Mouse (Mus musculus) ES-CJ7 (cell line): Measurements from ENCODE around the gene Rpl13a.
"Not testable (repeated sequence)": the region's sequence is repeated elsewhere in the genome, so short reads cannot be mapped to it uniquely, and the experiment has no call there.

Source experiments
- DNase-seq: peaks from one replicate; pipeline ENCODE4 v3.0.0; 2011; ENCODE audit warnings: low read depth, low spot score

The Rpl13a gene

DNA sequence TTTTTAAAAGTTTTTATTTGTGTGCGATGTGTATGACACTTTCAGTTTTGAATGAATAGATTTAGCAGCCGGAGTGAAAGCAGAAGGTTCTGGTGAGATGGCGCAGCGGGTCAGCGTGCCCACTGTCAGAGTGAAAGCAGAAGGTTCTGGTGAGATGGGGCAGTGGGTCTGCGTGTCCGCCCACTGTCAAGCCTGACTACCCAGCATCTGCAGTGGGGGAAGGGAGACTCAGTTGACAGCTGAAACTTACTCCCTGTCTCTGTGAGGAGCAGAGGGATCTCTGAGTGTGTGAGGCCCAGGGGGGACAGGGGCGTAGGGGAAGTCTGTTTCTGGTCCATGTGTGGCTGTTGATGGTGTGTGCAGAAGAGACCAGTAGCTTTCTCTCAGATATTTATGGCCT is 11.0 kb downstream of the Rpl13a start:
- no peak for DNase-seq

DNA sequence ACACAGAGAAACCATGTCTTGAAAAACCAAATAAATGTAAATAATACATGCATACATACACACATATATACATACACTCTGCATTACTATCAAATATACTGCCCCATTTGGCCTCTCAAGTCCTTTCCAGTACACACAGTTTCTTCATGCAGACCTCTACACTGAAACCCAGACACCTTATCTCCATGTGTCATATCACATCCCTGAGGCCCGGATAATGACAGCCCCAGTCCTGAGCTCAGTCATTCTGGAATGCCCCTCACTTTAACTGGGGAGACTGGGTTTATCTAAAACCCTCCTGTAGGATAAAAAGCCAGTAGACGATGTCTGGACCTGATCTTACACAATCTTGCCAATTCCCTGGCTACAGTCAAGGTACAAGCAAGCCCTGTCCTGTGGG is 15.1 kb downstream of the Rpl13a start:
- no peak for DNase-seq

DNA sequence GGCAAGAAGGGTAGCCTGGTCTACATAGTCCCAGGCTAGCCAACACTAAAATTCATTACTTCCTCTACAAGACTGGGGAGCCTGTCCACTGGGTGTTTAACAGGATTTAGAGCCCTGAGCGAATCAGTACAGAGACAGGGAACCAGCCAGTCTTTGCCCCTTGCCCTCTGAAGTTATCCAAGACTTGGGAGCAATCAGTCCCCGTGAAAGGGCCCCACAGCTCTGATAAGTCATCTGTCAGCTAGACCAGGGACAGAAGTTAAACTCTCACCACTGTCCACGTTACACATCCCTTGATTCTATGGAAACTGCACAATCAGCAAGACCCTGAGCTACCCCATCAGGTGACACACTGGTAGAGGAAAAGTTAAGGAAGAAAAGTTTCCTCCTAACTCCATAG is 16.0 kb downstream of the Rpl13a start:
- no peak for DNase-seq

DNA sequence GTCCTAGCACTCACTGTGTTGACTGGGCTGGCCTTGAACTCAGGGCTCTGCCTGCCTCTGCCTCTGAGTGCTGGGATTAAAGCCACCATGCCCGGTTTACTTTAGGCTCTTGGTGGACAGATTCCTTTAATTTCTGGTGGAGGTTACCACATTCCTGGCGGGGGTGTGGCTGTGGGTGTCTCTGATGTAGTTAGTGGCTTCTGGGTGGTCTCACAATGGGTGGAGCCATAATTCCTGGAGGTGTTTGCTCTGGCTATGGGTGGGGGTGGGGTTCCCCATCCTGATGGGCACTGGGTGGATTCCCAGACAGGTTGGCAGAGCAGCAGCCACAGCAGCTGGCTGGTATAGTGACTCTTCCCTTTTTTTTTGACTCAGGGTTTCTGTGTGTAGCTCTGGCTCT is 16.6 kb downstream of the Rpl13a start:
- DNase-seq, result peak; percentile 90

DNA sequence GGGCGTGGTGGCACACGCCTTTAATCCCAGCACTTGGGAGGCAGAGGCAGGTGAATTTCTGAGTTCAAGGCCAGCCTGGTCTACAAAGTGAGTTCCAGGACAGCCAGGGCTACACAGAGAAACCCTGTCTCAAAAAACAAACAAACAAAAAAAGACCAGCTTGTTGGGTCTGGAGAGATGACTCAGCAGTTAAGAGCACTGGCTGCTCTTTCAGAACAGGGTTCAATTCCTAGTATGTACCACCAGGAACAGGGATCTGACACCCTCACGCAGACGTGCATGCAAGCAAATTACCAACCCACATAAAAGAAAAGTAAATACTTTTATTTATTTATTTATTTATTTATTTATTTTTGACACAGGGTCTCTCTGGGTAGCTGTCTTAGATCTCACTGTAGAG is 18.5 kb downstream of the Rpl13a start:
- DNase-seq, result not testable (repeated sequence)

DNA sequence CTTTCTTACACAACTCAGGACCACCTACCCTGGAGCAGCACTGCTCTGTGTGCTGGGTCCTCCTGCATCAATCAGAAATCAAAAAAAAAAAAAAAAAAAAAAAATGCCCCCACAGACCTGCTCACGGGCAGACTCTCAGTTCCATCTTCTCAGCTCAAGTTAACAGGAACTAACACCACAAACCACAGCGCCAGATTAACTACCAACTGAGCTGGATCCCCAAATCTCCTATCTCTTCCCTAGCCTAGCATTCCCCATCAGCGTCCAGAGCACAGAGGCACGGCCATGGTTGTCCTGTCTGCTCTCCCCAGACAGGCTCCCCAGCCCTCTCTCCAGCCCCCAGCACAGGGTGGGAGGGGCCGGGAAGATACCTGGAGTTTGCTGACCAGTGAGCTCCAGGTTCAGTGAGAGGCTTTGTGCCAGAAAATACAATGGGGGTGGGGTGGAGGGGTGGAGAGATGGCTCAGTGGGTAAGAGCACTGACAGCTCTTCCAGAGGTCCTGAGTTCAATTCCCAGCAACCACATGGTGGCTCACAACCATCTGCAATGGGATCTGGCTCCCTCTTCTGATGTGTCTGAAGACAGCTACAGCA is 21.4 kb downstream of the Rpl13a start:
- peak; percentile 51 for DNase-seq

DNA sequence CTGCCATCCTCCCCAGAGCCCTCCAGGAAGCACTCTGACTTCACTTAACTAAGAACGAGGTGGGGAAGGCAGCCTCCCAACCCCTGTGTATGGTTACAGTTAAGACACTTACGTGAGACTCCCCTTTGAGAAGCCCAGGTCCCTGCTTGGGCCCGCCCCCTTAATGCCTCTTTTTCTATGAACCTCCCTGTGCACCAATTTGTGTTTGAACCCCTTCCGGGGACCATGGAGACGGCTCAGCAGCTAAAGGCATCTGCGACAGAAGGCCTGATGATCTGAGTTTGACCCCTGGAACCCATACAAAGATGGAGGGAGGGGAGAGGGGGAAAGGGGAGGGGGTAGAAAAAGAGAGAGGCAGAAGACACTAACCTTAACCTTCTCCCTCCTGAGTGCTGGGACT is 22.1 kb downstream of the Rpl13a start:
- no peak for DNase-seq

DNA sequence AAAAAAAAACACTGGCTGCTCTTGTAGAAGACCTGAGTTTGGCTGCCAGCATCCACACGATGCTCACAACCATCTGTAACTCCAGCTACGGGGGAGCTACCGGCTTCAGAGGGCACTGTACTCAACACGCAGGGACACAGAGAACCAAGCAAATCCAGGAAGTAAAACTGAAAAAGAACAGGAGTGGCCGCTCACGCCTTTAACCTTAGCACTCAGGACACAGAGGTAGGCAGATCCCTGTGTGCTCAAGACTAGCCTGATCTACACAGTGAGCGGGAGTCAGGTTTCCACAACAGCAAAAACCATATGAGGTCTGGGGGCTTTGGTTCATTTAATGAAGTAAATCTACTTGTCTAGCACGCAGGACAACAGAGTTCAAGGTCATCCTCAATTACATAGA is 23.1 kb downstream of the Rpl13a start:
- DNase-seq, result no peak

DNA sequence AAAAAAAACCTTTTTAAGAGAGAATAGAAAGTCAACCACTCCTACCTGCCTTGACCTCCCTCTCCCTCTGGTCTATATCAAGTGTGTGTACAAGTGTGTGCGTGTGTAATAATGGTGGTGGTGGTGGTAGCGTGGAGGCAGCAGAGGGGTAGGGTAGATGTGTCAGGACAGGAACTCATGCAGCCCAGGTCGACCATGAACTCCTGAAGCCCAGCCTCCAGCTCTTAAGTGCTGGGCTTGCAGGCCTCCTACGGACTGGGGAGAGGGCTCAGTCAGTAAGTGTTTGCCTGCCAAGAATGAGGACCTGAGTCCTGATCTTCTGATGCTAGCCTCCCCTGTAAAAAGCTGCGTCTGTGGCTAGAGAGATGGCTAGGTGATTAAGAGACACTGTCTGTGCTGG is 23.6 kb downstream of the Rpl13a start:
- DNase-seq, result no peak

DNA sequence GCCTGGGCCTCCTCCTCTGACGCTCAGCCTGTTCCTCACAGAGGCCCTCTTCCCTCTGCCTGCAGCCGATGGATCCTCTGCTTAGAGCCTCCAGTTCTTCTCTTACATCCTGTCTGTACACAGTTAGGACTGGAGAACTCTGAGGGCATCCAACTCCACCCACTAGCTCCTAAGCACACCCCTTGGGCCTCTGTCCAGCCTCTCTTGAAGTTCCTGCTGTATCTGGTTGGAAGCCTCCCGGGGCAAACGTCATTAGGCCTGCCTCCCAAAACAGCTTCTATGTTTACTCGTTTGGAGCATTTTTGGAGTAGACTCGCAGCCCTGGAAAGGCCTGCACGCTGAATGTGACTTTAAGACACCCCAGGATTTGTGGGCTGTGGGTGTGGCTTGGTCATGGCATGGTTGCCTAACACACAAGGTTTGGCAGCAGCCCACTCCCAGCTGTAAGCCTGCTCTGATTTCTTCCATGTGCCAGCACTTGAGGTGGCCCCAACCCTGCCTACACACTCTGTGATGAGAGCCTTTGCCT is 24.8 kb downstream of the Rpl13a start, which contains the start of gene Fcgrt:
Gene Fcgrt, minus strand, starts transcription at position 200 of the 529 bp plus-strand sequence.
- DNase-seq, result no peak

DNA sequence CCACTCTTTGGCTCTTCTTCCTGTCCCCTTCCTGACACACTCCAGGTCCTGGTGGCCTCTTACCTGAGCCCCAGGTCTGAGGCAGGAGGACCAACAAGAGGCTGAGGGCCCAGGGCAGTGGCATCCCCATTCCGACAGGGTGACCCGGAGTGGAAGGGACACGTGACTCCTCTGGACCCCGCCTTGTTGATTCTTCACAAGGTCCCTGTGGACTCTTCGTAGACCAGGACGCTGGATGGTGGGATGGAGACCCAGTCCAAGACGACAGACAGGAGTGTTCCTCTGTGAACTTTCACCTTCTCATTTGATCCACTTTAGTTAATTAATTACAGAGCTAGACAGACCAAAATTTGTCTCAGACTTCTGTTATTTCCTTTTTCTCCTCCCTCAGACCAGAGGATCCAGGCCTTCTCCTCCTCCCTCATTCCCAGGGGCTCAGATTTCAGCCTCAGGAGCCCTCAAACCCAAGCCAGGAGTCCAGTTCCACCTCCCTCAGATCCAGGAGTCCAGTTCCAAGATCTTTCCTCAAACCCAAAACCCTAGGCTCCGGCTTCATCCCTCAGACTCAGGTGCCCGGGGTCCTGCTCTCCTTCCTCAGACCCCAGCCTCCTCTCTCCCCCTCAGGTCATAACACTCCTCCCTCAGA is 25.5 kb downstream of the Rpl13a start:
- DNase-seq, result no peak

DNA sequence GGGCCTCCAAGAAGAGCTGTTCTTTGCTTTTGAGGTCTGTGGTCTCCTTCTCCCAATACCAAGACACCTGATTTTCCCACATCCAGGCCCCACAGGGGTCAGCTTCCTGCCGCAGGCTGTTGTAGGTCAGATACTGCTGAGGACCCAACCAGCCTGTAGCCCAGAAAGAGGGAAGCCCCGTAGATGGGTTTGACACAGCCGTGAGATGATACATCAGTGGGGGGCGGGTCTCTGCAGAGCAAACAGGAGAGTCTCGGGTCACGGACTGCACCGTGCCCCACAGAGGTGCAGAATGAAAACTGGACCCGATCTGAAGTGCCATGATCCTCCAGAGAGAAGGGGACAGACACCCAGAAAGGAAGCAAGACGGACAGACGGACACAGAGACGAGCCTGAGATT is 26.1 kb downstream of the Rpl13a start:
- no peak for DNase-seq

DNA sequence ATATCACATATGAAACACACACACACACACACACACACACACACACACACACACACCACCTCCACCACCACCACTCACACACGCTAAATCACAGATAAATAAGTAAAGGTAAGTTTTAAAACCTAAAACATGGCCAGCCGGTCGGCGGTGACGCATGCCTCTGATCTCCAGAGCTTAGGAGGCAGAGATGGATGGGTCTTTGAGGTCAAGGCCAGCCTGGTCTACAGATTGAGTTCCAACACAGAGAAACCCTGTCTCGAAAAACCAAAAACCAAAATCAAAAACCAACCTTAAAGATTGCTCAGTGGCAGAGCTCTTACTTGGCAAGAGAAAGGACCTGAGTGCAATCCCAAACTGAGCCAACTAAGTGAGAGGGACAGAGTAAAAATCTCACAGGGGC is 28.5 kb downstream of the Rpl13a start:
- no peak for DNase-seq

DNA sequence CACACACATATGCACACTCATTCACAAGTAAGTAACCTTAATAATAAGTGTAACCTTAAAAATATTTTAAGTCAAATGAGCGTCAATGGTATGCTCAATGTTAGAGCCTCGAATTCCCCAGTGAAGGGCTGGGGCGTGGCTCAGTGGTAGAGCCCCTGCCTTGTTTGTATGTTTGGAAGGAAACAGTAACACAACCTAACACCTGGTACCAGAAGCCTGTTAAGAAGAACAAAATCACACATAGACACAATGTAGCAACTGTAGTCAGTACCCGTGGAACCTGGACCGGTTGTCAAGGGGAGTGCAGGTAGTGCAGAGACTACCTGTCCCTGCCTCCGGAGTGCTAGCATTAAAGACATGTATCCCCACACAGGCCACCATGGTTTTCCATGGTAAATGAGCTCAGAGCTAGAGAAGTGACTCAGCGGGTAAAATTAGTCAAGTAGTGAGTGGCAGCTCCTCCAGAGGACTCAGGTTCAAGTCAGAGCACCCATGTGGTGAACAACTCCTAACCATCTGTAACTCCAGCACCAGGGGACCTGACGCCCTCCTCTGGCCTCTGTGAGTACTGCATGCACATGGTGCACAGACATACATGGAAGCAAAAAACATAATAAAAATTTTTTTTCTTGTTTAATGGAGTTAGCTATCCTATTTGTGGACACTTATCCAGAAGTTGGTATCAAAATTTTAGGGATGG is 29.9 kb downstream of the Rpl13a start:
- peak; percentile 75 for DNase-seq

DNA sequence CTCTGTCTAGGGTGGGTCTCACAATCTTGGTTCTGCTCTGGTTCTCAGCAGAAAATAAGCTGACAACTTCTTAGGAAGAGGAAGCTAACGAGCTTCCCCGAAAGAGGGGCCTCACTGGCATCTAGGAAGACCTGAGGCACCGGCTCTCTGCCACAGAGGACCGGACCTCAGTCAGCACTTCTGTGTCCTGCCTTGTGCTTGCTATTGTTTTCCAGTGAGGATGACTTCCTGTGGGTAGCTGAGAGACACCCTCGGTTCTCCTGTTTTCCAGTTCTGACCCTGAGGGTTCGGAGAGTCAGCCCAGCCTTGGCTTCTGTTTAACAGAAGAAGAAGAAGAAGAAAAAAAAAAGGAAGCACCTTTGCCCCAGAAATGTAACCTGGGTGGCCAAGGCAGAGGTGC is 31.1 kb downstream of the Rpl13a start:
- no peak for DNase-seq

DNA sequence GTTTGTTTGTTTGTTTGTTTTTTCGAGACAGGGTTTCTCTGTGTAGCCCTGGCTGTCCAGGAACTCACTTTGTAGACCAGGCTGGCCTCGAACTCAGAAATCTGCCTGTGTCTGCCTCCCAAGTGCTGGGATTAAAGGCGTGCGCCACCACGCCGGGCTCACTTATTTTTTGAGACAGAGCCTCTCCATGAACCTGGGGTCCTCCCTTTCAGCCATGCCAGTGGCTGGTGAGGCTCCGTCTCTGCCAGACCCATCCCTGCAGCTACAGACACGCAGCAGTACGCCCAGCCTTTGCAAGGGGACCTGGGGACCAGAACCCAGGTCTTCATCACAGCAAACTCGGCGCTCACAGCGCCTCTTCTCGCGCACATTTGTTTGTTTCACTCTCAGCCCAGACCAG is 32.6 kb downstream of the Rpl13a start:
- DNase-seq, result not testable (repeated sequence)

DNA sequence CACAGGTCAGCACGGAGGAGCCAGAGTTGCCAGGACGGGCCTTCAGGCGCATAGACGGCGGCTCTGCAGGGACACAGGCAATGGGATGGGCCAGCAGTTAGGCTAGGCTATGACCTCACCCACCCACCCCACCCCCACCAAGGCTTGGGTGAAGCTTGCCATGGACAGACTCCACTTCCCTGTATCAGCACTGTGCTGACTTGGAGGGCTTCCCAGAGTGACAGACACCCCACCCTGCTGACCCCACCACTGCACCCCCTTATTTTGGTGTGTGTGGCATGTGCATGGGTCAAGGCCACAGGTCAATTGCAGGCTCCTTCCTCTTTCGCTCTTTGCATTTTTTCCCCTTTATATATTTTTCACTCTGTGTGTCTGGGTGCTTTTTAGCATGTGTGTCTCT is 33.2 kb downstream of the Rpl13a start:
- no peak for DNase-seq

DNA sequence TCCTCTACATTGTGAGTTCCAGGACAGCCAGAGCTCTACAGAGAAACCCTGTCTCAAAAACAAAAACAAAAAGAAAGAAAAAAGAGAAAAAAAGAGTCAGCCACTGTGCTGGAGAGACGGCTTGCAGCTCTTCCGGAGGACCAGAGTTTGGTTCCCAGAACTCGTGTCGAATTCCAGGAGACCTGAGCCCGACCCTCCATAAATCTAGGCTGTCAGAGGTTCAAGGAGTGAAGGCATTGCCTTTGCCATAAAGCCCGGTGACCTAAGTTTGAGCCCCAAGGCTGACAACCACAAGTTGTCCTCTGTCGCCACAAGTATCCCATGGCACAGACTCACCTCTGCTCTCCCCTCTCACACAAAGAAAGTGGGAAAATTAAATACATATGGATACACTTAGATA is 34.4 kb downstream of the Rpl13a start:
- no peak for DNase-seq

DNA sequence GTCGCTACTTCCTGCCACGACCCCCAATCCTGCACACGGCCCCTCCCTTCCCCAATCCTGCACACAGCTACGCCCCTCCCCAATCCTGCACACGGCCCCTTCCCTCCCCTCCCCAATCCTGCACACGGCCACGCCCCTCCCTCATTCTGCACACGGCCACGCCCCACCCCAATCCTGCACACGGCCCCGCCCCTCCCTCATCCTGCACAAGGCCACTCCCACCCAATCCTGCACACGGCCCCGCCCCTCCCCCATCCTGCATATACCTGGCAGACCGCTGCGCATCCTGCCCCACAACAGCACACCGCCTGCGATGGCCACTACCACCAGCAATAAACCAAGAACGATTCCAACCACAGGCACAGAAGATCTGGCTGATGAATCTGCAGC is 35.0 kb downstream of the Rpl13a start:
- DNase-seq, result peak; percentile 89

DNA sequence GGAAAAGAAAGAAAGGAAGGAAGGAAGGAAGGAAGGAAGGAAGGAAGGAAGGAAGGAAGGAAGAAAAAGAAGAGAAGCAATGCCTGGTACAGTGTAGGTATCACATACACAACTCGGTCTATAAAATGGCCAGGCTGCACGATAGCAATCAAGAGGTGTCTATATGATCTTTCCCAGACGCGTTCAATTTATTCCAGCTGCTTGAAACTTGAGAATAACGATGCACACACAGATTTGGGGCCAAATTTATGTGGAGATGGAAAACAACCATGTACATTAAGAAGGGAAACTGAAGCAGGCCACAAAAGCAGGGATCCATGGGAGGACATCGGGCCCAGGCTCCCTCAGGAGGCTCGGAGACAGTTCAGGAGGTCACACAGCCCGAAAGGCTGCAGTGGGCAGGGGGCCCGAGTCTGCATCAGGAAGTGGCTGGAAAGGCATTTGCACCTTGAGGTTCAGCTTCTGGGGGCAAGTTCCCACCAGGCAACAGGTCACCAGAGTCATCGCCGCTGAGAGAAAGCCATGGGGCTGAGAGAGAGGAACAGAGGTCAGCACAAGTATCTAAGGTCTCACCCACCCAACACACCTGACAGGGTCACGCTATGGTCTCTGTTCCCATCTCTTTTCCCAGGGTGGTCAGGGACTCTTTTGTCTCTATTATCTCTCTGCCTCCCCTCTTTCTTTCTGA is 35.6 kb downstream of the Rpl13a start:
- no peak for DNase-seq

DNA sequence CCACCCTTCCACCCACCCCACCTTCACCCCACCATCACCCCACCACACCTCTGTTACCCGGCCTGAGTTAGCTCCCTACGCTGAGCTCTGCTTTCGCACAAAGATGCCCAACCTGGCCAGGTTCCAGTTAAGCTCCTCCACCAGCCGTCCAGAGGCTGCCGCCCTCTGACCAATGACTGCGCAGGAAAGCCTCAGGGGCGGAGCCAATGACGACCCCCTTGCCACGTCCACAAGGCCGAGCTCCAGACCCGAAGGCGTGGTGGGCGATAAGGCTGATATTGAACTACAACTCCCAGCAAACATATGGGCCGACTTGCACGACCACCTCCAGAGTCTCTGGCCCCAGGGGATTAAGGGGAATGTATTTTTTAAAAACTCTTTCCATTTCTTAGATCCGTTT is 36.5 kb downstream of the Rpl13a start, which contains the start of gene Rcn3:
Gene Rcn3, minus strand, starts transcription at position 174 of the 400 bp plus-strand sequence.
- peak; percentile 95 for DNase-seq
